Mouse (Mus musculus) small intestine, adult 2 months (tissue): ENCODE measurements around the gene Tubb4a.

Experiments used
- CTCF ChIP-seq: fragments of 200-500 bp; IDR thresholded peaks from 2 replicates; pipeline ENCODE4 v1.5.1; 2012; ENCODE audit warnings: low read depth, mild to moderate bottlenecking, control low read depth, inconsistent platforms, low read length, moderate library complexity, mixed read lengths; ENCODE audit not compliant: insufficient replicate concordance, insufficient read length; ENCODE audit errors: extremely low read depth
- POLR2A ChIP-seq: fragments of 200-500 bp; IDR thresholded peaks from 2 replicates; pipeline ENCODE4 v1.6.1; 2012; ENCODE audit warnings: low read depth, mild to moderate bottlenecking, control low read depth, inconsistent platforms, low read length, moderate library complexity

DNA sequence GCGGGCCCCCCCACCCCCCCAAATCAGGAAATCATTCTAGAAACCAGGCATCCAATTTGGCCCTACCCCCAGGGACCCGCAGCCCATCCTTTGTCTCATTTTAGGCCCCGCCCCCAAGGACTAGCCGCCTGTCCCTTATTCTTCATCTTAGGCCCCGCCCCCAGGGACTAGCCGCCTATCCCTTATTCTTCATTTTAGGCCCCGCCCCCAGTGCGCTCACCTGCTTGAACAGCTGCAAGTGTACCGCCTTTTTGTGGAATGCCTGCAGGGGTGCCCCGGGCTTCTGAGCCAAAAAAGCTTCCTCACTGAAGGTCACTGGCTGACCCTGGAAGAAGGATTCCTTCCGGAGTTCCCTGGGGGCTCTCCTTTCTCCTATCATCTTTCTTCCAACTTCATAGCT is 16.9 kb downstream of the Tubb4a start:
- no peak for TF ChIP-seq POLR2A
- no peak for TF ChIP-seq CTCF
